Mouse (Mus musculus) embryonic facial prominence, embryonic 14.5 days (tissue): ENCODE measurements around the gene Ergic2. TPM values are rescaled to one million over a fixed set of nuclear protein-coding genes. Genes with fewer than 3 reads are reported as not detected.

Experiments
- ATAC-seq: fragments of 200-750 bp; cut with Nextera tagmentation; 2 replicates; pipeline ENCODE4 v1.8.0; 2017; ENCODE audit warnings: low read depth, moderate number of reproducible peaks, moderate TSS enrichment
- DNase-seq: peaks from one replicate; pipeline ENCODE4 v3.0.0-alpha.2; 2015; ENCODE audit warnings: low spot score
- H3K27ac ChIP-seq: fragments of 300-500 bp; sonication (generic); replicated peaks from 2 replicates; pipeline ENCODE4 v1.5.1; 2014; ENCODE audit warnings: low read depth, mild to moderate bottlenecking, low read length, moderate library complexity
- H3K27me3 ChIP-seq: fragments of 300-500 bp; sonication (generic); replicated peaks from 2 replicates; pipeline ENCODE4 v1.6.1; 2014; ENCODE audit warnings: low read length; ENCODE audit not compliant: control insufficient read depth, insufficient read depth
- H3K36me3 ChIP-seq: fragments of 300-500 bp; sonication (generic); 2 replicates; pipeline ENCODE4 v1.6.1; 2014; ENCODE audit warnings: low read length, mixed read lengths; ENCODE audit not compliant: control insufficient read depth, insufficient read depth
- H3K4me1 ChIP-seq: fragments of 300-500 bp; sonication (generic); 2 replicates; pipeline ENCODE4 v1.6.1; 2014; ENCODE audit warnings: antibody characterized with exemption, low read length; ENCODE audit not compliant: control insufficient read depth, insufficient read depth
- H3K4me2 ChIP-seq: fragments of 300-500 bp; sonication (generic); 2 replicates; pipeline ENCODE4 v1.6.1; 2014; ENCODE audit warnings: low read depth, mild to moderate bottlenecking, low read length, moderate library complexity, mixed read lengths
- H3K4me3 ChIP-seq: fragments of 300-500 bp; sonication (generic); 2 replicates; pipeline ENCODE4 v1.5.1; 2014; ENCODE audit warnings: low read depth, mild to moderate bottlenecking, low read length
- H3K9ac ChIP-seq: fragments of 300-500 bp; sonication (generic); 2 replicates; pipeline ENCODE4 v1.6.1; 2014; ENCODE audit warnings: low read depth, mild to moderate bottlenecking, low read length, moderate library complexity, mixed read lengths
- H3K9me3 ChIP-seq: fragments of 300-500 bp; sonication (generic); 2 replicates; pipeline ENCODE4 v1.6.1; 2016; ENCODE audit warnings: low read length; ENCODE audit not compliant: control insufficient read depth
- whole genome bisulfite sequencing: fragments of 180-500 bp; shearing (Covaris S2); extraction: QIAGEN DNeasy Blood & Tissue Kit; methylation state at CpG from one replicate; pipeline ENCODE4 v1.1.7; 2014; 5-methylcytosine and 5-hydroxymethylcytosine counted together
- polyA plus RNA-seq: library from polyadenylated mRNA; unstranded; fragments of >200 nt; fragmentation: Nextera tagmentation; extraction: Ambion mirVana; gene quantifications from 2 replicates; pipeline ENCODE4 v1.2.1, GENCODE M21; 2014

Gene Ergic2
- polyA plus RNA-seq, result 198 and 210 TPM in 2 replicates

GRCm38 (mm10) chr6:148211897-148212680 is at the start of gene Ergic2:
Gene Ergic2, minus strand, starts transcription at chr6:148212374.
- no peaks in the 10 kb centered on the region for H3K36me3 ChIP-seq
- no peaks in the 10 kb centered on the region for H3K9me3 ChIP-seq
- peak; percentile 99 for ATAC-seq
- H3K4me1 ChIP-seq, result peaks cover 16% of the 10 kb centered on the region
- H3K9ac ChIP-seq, result peak within 1 kb of the TSS; percentile 99
- peak within 1 kb of the TSS; percentile 88 for H3K27ac ChIP-seq
- H3K4me3 ChIP-seq, result peak within 1 kb of the TSS; percentile 91
- peak; percentile 100 for DNase-seq
- peak within 1 kb of the TSS; percentile 77 for H3K4me2 ChIP-seq
- no peaks in the 10 kb centered on the region for H3K27me3 ChIP-seq
- 1% methylated on average over 50 of the region's 61 CpGs for WGBS

GRCm38 (mm10) chr6:148260729-148261101 is 48.5 kb upstream of the Ergic2 start:
- ATAC-seq (no peak; the same call in 1 of the 2 replicates), DNase-seq (no peak)
- H3K4me3 ChIP-seq, result no peak overlapping the region
- no peaks in the 10 kb centered on the region for H3K9me3 ChIP-seq
- no peaks in the 10 kb centered on the region for H3K36me3 ChIP-seq
- peak overlapping the region; percentile 44; the same call in 1 of the 2 replicates for H3K27ac ChIP-seq
- no peak overlapping the region for H3K9ac ChIP-seq
- WGBS, result 86% methylated on average over 6 of the region's 6 CpGs
- H3K4me2 ChIP-seq, result no peak overlapping the region
- no peaks in the 10 kb centered on the region for H3K27me3 ChIP-seq
- H3K4me1 ChIP-seq, result peaks cover 6% of the 10 kb centered on the region

- peak; percentile 80 for ATAC-seq
- Histone ChIP-seq H3K9ac (no peak overlapping the region), H3K4me2 (no peak overlapping the region), H3K27me3 (no peaks in the 10 kb centered on the region), H3K4me3 (no peak overlapping the region), H3K9me3 (no peaks in the 10 kb centered on the region), H3K4me1 (peaks cover 6% of the 10 kb centered on the region), H3K27ac (peak overlapping the region; percentile 44; the same call in 1 of the 2 replicates), H3K36me3 (no peaks in the 10 kb centered on the region)
- 46% methylated on average over 4 of the region's 4 CpGs for WGBS
- peak; percentile 83 for DNase-seq
Measured at GRCm38 (mm10) chr6:148259979-148260728, 48.0 kb upstream of the Ergic2 start.

GRCm38 (mm10) chr6:148259074-148259473 is 46.9 kb upstream of the Ergic2 start:
- Histone ChIP-seq H3K27ac (no peak overlapping the region), H3K9me3 (no peaks in the 10 kb centered on the region), H3K9ac (no peak overlapping the region), H3K36me3 (no peaks in the 10 kb centered on the region), H3K4me1 (peaks cover 6% of the 10 kb centered on the region), H3K4me2 (no peak overlapping the region), H3K27me3 (no peaks in the 10 kb centered on the region), H3K4me3 (no peak overlapping the region)
- DNase-seq (no peak), ATAC-seq (no peak)
- 74% methylated on average over 8 of the region's 8 CpGs for WGBS

- Histone ChIP-seq H3K4me1 (peaks cover 14% of the 10 kb centered on the region), H3K27ac (no peak overlapping the region), H3K9me3 (no peaks in the 10 kb centered on the region), H3K4me2 (no peak overlapping the region), H3K9ac (no peak overlapping the region), H3K4me3 (no peak overlapping the region), H3K36me3 (no peaks in the 10 kb centered on the region), H3K27me3 (no peaks in the 10 kb centered on the region)
- WGBS, result 68% methylated on average over 2 of the region's 2 CpGs
- no peak for DNase-seq
- no peak for ATAC-seq
Measured at GRCm38 (mm10) chr6:148257805-148258204, 45.6 kb upstream of the Ergic2 start.

GRCm38 (mm10) chr6:148256109-148256508 is 43.9 kb upstream of the Ergic2 start:
- Histone ChIP-seq H3K27me3 (no peaks in the 10 kb centered on the region), H3K4me1 (peaks cover 14% of the 10 kb centered on the region), H3K27ac (no peak overlapping the region), H3K4me3 (no peak overlapping the region), H3K4me2 (no peak overlapping the region), H3K9ac (no peak overlapping the region), H3K9me3 (no peaks in the 10 kb centered on the region), H3K36me3 (no peaks in the 10 kb centered on the region)
- ATAC-seq, result no peak
- DNase-seq, result no peak
- 73% methylated on average over 3 of the region's 3 CpGs for WGBS

- Histone ChIP-seq H3K4me2 (no peak overlapping the region), H3K9me3 (no peaks in the 10 kb centered on the region), H3K4me3 (no peak overlapping the region), H3K27ac (no peak overlapping the region), H3K27me3 (no peaks in the 10 kb centered on the region), H3K36me3 (no peaks in the 10 kb centered on the region), H3K9ac (no peak overlapping the region), H3K4me1 (peaks cover 13% of the 10 kb centered on the region)
- no peak for ATAC-seq
- no peak for DNase-seq
- 63% methylated on average over 1 of the region's 1 CpGs for WGBS
Measured at GRCm38 (mm10) chr6:148255395-148256053, 43.4 kb upstream of the Ergic2 start.

- H3K27ac ChIP-seq, result no peak overlapping the region
Measured at GRCm38 (mm10) chr6:148249221-148249620, 37.0 kb upstream of the Ergic2 start.

More at GRCm38 (mm10) chr6:148249221-148249620, 37.0 kb upstream of the Ergic2 start:
- DNase-seq (no peak), ATAC-seq (peak; percentile 16; the same call in 1 of the 2 replicates)
- Histone ChIP-seq H3K9ac (no peak overlapping the region), H3K9me3 (no peaks in the 10 kb centered on the region), H3K4me1 (peaks cover 8% of the 10 kb centered on the region; the same call in 1 of the 2 replicates), H3K27me3 (no peaks in the 10 kb centered on the region), H3K4me2 (no peak overlapping the region), H3K4me3 (no peak overlapping the region), H3K36me3 (peaks cover 2% of the 10 kb centered on the region; the same call in 1 of the 2 replicates)
- WGBS, result 76% methylated on average over 3 of the region's 3 CpGs
